Mouse (Mus musculus) layer of hippocampus, adult 18-20 months (tissue): Measurements from ENCODE around the gene Slc38a6. TPM values are rescaled to one million over a fixed set of nuclear protein-coding genes. Genes with fewer than 3 reads are reported as not detected.

Experiments used
- DNase-seq, 2 experiments: peaks; one replicate each; pipeline ENCODE4 v3.0.0; 2022; ENCODE audit warnings: low spot score in 2 of 2
- total RNA-seq, 2 experiments: library from RNA; stranded (reverse); gene quantifications; 2 replicates each; pipeline ENCODE4 v1.2.3; 2021

The Slc38a6 gene
- total RNA-seq, 2 experiments from 2014 or later, result 11.2 to 11.7 TPM

GRCm38 (mm10) chr12:73354521-73354920, 67.9 kb downstream of the Slc38a6 start:
- no peak for DNase-seq

DNA sequence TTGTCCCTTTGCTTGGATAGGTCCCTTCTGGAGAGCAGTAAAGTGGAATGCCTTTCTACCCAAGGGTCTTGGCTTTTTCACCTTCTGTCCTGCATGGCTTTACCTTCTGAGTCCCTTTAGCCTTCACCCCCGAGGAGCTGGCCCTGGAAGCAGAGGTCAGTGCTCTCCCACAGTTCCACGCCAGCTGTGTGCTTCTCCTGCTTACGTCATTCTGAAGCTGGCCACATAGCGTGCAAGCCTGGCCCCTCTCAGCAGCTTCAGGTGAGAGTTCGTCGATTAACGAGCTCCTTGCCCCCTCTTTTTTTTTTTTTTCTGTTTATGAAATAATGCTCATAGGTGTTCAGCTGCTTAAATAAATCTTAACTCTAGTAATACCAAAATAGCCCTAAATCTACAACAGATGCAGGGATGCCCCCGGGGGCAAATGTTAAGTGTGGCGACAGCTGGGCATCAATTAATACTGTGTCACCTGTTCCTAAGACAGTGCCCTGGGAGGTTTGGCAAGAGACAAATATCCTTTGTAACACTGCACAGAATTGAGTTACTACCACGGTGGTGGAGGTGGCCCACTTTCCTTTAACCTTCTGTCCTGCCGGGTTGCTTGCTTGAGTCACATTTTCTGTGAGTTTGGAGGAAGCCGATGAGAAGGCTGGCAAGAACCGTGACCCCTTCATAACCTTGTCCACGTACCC, 68.7 kb downstream of the Slc38a6 start:
- no peak for DNase-seq

DNA sequence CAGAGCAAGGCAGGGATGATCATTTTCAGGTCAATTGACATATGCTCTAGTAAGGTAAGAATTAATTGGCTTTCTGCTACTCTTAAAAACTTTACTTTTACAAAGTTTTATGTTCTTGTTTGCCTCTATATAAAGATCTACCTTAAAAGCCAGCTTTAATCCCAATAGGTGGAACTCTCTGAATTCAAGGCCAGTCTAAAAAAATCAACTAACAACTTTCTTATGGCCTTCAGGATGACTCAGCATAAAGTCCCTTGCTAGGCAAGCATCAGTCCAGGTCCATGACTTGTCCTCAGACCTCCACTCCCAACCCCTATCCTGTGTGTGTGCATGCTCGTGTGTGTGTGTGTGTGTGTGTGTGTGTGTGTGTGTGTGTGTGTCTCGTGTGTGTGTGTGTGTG, 70.1 kb downstream of the Slc38a6 start:
- no peak for DNase-seq

- no peak for DNase-seq
These were observed 70.7 kb downstream of the Slc38a6 start for GRCm38 (mm10) chr12:73357311-73357710.

DNA sequence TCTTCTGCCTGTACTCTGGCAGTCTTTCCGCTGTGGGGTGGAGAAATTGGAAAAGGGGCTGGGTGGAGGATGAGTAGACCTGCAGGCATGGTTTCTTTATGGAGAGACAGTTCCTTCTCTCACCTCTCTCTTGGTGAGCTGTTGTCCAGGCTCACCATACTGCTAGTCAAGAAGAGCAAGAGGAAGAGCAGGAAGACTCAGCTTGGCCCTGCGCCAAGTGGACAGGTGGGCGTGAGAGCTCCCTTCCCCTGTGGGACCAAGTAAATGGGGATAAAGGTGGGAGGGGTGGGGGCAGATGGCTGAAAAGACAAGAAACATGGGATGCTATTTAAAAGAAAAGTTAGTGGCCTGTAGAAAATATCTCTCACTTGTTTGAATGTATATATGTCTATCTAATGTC, 71.2 kb downstream of the Slc38a6 start:
- no peak for DNase-seq

DNA sequence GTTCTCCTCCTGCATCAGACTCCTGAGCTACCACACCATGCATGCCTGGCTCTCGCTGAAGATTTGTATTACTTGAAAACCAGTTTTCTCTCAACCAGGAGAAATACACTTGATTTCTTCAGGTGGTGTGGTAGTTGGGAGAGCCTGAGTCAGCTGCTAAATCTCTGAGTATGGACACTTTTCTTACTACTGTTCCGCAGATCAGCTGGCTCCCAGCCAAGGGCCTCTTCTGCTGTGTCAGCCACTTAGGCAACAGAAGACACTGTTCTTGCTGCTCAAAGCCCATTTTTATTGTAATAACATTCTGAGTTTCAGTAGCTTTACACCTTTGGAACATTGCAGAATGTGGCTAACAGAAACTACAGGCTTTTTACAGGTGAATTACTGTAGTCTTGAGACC, 72.1 kb downstream of the Slc38a6 start:
- no peak for DNase-seq

DNA sequence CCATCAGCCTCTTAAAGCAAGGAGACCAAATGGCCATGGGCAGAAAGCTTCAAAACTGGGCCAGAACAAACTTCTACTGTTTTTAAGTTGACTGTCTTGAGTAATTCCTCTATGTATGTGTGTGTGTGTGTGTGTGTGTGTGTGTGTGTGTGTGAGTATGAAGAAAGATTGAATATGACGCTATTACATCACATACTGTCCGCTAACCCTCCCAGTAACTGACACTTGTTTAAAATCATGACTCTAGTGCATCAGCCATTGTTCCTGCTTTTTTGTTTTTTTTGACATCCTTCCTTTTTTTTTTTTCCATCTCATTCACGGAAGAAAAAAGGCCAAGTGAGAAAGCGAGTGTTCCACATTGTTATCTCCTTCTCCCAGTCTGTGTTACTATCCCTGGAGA, 72.9 kb downstream of the Slc38a6 start:
- DNase-seq, result no peak

DNA sequence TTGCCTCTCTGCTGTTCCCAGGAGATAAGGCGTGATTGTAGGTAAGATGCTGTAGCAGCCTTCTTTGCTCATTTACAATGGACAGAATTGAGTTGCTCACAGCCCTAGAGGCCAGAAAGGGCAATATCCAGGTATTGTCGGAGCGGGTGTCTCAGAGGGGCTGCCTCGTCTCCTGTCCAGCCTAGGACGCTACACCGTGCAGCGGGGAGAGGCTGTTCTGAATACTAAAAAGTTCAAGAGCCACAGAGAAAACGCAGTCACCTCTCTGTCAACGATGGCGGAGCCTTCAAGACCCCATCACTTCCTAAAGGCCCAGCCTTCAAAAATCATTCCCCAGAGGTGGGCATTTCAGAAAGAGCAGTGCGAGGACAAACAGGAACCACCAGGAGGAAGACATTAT, 74.6 kb downstream of the Slc38a6 start:
- DNase-seq, result no peak

GRCm38 (mm10) chr12:73363401-73363800, 76.8 kb downstream of the Slc38a6 start:
- no peak for DNase-seq

DNA sequence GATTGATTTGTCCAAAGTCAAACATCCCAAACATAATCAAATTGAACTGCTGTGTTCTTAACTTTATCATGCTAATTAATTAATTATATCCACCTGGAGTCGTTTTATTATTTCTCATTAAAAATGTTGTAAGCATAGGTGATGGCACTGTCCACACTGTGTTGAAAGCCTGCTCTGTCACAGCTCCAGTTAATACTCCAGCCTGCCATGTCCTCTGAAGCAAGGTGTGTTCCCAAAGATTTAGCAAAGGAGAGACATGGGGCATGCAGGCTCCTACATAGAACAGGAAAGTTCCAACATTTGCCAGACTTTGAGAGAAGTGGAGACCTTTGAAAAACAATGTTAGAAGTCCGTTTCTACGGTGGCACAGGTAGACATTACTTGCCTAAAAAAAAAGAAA, 77.4 kb downstream of the Slc38a6 start:
- no peak for DNase-seq

- DNase-seq, result no peak
These were observed 80.0 kb downstream of the Slc38a6 start for GRCm38 (mm10) chr12:73366581-73366980.

- DNase-seq, result no peak
These were observed 81.0 kb downstream of the Slc38a6 start for GRCm38 (mm10) chr12:73367460-73368079.

GRCm38 (mm10) chr12:73368868-73369608, 82.5 kb downstream of the Slc38a6 start:
- DNase-seq, result no peak

- DNase-seq, result no peak
These were observed 83.9 kb downstream of the Slc38a6 start for GRCm38 (mm10) chr12:73370367-73370944.

GRCm38 (mm10) chr12:73371132-73371531, 84.6 kb downstream of the Slc38a6 start:
- peak; percentile 70 to 83 for DNase-seq

GRCm38 (mm10) chr12:73378026-73378425, 91.4 kb downstream of the Slc38a6 start:
- DNase-seq, result no peak

DNA sequence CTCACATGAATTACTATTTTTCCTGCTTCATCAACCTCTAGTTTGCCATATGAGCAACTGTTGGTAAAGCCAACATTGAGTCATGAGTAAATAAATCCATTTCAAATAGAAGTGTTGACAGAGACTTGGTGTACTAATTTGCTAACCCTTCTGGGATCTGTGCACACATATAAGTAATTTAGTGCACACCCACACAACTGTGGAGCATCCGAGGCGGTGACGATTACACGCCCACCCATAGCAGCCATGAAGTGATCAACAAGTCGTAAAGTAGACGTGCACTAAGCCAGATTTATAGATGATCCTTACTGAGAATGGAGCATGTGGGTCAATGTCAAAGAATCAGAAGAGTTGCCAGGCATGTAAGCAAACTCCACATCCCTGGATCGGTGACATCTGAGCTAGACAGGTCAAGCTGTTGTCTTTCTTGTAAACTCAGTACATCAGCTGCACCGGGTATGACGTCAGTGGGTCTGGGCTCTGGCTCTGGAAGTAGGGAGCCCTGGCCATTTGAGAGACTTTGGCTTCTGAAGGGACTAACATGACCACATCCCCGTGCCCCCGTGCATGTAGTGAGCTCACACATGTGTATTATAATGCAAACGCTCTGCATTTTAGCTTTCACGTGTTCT, 92.3 kb downstream of the Slc38a6 start:
- DNase-seq, result no peak

GRCm38 (mm10) chr12:73380686-73381360, 94.2 kb downstream of the Slc38a6 start:
- no peak for DNase-seq

DNA sequence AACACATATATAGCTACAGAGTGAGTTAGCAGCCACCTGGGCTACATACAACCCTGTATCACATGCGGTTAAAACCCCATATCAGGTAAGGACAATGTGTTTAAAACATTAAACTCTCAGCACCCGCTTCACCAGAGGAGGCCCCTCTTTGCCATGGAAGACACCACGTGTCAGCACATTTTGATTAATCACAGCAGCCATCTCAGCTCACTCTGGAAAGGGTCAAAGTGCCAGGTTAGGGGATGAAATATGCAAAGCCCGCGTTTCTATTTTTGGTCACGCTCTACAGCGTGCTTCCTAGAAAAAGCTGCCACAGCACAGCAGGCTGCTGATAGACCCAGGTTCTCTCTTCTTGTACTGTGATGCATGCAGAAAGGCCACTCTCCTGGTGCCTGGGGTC, 94.9 kb downstream of the Slc38a6 start:
- DNase-seq, result no peak

DNA sequence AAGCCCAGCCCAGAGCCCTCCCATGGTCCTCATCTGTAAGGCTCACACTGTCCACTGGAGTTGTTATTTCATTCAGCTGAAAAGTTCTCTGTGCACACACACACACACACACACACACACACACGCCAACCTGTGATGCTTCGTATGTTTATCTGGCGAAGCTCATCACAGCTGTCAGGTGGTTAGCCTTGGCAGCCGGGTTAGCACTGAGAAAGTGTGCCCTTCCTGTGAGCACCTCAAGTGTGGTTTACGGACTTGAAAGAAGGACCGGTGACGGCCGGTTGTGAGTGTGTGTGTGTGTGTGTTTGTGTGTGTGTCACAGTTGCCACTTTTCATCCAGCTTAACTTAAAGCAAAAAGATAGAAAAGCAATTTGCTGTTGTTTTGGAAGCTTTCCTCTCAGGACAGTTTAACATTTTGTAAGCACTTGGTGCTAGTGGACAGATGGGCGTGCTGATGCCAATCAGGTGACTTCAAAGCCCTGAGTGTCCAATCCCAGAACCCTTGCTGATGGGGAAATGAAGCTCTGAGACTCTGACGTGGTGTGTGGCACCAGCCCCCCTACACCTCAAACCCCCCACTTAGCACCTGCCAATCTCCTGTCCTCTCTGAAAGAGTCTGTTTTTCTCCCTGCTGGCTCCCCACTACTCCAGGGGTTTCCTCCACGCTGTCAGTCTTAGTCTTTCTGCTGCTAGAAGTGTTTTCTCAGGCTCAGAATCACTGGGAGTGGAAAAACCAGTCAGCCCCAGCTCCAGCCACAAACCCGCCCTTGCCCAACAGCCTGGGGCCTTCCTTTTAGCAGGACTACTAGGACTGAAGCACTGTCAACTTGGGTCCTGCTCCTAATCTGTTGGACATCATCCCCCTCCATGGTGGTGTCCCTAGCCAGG, 96.0 kb downstream of the Slc38a6 start:
- DNase-seq, result no peak
